Mouse (Mus musculus) brain, embryonic 14.5 days (tissue): ENCODE results near the gene Dmgdh. TPM values are rescaled to one million over a fixed set of nuclear protein-coding genes. Genes with fewer than 3 reads are reported as not detected.

Experiments used
- DNase-seq: peaks from one replicate; pipeline ENCODE4 v3.0.0-alpha.2; 2011; ENCODE audit warnings: low read depth
- CTCF ChIP-seq: fragments of 200-500 bp; IDR thresholded peaks from 2 replicates; pipeline ENCODE4 v1.5.1; 2012; ENCODE audit warnings: inconsistent platforms, mild to moderate bottlenecking, moderate library complexity, borderline replicate concordance; ENCODE audit not compliant: insufficient read depth, insufficient read length; ENCODE audit errors: extremely low read depth
- POLR2A ChIP-seq: fragments of 200-500 bp; IDR thresholded peaks from 2 replicates; pipeline ENCODE4 v1.6.1; 2012; ENCODE audit warnings: mild to moderate bottlenecking, inconsistent platforms, borderline replicate concordance; ENCODE audit not compliant: poor library complexity, insufficient read depth, insufficient read length, severe bottlenecking; ENCODE audit errors: extremely low read depth
- polyA plus RNA-seq: library from polyadenylated mRNA; depleted of rRNA; stranded (reverse); fragments of >200 nt; gene quantifications from 2 replicates; pipeline ENCODE4 v1.2.3, GENCODE M21; 2012

Gene Dmgdh
- polyA plus RNA-seq, 1 experiment = 0.26 TPM

DNA sequence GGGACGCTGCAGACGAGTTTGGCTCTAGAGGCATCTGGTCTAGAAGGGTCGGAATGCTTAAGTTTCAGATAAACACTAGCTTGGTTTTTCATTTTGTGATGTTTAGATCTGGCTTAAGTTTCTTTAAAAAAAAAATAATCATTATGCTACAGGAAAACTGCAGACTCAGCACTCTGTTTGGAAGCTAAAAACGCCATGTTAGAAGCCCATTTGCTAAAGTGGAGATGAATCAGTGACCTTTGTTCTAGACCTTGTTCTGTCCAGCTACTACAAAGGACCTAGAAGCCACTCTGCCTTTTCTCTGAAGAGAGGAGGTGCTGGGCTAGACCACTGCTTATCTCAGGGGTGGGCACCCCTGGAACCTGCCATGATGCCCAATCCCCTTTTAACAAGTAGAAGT, 36.1 kb downstream of the Dmgdh start:
- no peak for TF ChIP-seq POLR2A
- TF ChIP-seq CTCF = no peak
- DNase-seq = no peak

DNA sequence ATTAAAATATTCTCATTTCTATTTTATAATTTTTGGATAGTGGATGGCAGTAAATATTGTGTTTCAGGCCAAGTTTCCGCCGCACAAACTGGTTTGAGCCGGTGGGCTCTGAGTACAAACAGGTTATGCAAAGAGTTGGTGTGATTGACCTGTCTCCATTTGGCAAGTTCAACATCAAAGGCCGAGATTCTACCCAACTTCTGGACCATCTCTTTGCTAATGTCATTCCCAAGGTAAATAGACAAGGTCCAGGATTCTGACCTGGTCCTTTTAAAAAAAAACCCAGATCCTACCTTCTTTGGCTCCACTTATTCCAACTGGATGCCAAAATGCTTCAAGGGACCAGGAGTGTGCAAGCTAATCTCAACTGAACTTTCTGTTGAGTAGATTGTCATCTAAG, 37.0 kb downstream of the Dmgdh start:
- no peak for TF ChIP-seq POLR2A
- no peak for DNase-seq

- no peak for DNase-seq
- TF ChIP-seq CTCF = no peak
- no peak for TF ChIP-seq POLR2A
These were observed 38.1 kb downstream of the Dmgdh start for GRCm38 (mm10) chr13:93712362-93712761.

DNA sequence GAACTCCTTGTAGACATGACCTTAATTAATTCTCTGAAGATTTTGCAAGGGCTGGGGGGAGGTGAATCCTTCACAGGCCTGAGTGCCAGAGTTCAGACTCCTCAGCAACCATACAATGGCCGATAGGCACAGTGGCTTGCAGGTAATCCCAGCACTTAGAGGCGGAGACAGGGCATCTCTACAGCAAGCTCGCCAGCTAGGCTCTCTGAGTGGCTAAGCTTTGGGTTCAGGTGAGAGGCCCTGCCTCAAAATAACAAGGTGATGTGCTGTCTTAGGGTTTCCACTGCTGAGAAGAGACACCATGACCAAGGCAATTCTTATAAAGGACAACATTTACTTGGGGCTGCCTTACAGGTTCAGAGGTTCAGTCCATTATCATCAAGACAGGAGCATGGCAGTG, 39.6 kb downstream of the Dmgdh start:
- no peak for DNase-seq
- TF ChIP-seq CTCF = no peak
- TF ChIP-seq POLR2A = no peak

- no peak for DNase-seq
- TF ChIP-seq POLR2A (no peak), CTCF (no peak)
These were observed 42.9 kb downstream of the Dmgdh start for GRCm38 (mm10) chr13:93717113-93717512.

GRCm38 (mm10) chr13:93718948-93719347, 44.7 kb downstream of the Dmgdh start:
- no peak for TF ChIP-seq POLR2A
- TF ChIP-seq CTCF = peak; percentile 85
- DNase-seq = peak; percentile 83

- DNase-seq = peak; percentile 40
- no peak for TF ChIP-seq POLR2A
- no peak for TF ChIP-seq CTCF
These were observed 47.7 kb downstream of the Dmgdh start for GRCm38 (mm10) chr13:93721916-93722315.

- no peak for TF ChIP-seq POLR2A
- no peak for TF ChIP-seq CTCF
- DNase-seq = no peak
These were observed 49.2 kb downstream of the Dmgdh start for GRCm38 (mm10) chr13:93723455-93723854.

DNA sequence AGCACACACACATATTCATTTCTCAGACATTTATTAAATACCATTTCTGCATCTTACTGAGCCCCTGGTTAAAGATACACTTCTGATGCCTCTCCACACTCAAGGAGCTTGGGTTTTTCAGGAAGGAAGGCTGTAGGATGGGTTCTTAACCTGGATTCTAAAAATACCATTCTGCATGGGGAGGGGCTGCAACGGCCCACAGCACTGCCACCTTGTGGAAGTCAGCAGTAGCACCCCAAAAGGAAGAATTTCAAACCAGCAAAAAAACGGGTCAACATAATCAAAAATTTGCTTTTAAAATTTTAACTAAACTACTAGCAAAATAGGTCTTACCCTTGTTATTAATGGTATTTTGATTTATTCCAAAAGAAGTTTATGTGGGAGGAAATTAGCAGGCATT, 50.0 kb downstream of the Dmgdh start:
- DNase-seq = peak; percentile 25
- TF ChIP-seq POLR2A (no peak), CTCF (peak; percentile 69)

DNA sequence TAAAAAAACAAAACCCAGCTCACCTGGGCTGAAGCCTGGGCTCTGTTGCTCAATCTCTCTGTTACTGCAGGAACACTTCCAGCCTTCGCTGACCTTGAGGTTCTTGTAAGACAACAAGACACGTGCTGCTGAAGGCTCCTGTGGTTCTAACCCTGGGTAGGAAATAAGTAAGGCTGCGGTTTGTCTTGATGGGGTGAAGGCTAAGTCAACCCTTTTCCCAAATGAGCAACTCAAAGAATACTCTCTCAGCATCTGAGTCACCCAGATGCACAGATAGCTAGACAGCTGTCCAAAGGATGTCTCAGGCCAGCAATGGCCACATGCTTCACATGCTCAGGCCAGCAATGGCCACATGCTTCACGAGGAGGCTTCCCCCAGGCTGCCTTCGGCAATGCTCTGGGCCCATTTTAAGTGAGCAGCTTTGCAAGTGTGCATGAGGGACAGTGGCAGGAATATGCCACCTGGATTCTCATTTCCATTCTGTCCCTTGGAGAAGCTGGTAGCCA, 61.0 kb downstream of the Dmgdh start:
- TF ChIP-seq CTCF (no peak), POLR2A (no peak)
- no peak for DNase-seq

DNA sequence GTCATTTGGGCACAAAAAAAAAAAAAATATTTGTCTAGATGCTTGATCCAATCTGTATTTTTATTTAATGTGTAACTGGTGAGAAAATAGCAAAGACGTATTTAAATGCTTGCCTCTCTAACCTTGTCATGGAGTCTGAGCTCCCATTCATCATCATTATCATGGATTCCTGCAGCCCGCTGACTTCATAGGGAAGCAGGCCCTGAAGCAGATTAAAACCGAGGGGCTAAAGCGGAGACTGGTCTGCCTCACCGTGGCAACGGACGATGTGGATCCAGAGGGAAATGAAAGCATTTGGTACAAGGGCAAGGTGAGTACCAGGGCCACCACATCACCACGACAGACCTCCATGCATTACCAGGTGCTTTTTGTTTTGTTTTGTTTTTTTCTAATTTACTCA, 69.9 kb downstream of the Dmgdh start:
- peak; percentile 59 for DNase-seq
- no peak for TF ChIP-seq CTCF
- no peak for TF ChIP-seq POLR2A

DNA sequence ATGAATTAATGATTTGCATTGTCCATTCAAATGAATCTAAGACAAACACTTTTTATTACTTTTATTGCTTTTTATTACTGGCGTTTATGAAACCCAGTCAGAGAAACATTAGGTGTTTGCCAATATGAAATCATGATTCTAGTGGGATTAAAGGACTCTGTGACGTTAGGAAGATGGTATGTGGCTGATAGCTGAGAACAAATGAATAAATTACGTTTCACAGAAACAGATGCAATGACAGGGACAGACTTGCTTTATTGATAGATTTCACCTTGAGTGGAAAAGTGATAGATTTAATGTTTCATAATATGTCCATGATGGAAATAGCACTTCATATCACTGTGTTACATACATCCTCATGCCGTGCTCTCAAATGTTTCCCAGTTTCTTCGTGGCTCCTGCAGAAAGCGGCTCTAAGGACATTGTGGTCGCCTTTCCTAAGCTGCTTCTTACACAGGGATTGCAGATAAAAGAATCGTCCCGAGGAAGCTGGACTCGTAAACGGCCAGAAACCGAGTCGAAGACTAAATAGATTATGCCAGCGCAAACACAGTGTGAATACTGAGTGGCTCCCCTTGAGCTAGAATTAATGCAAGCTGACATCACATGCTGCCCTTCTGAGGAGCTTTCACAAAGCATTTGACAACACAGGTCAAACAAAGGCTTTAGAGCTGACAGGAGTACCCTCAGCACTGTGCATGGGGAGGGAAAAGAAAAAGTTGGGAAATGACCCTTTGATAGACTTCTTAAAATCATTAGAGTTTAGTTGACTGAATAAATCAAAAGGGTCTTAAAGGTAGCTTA, 78.6 kb downstream of the Dmgdh start:
- peak; percentile 89 for DNase-seq

More for the DNA sequence above, 78.6 kb downstream of the Dmgdh start:
- TF ChIP-seq POLR2A (no peak), CTCF (no peak)
